Mouse (Mus musculus) heart, embryonic 11.5 days (tissue): Measurements from ENCODE around the gene Gm20390. TPM values are rescaled to one million over a fixed set of nuclear protein-coding genes. Genes with fewer than 3 reads are reported as not detected.

Source experiments
- ATAC-seq: fragments of 200-750 bp; cut with Nextera tagmentation; replicated peaks from 2 replicates; pipeline ENCODE4 v1.8.0; 2017; ENCODE audit warnings: moderate library complexity; ENCODE audit not compliant: insufficient number of reproducible peaks, low FRiP score, low TSS enrichment
- H3K27ac ChIP-seq: fragments of 300-500 bp; sonication (generic); 2 replicates; pipeline ENCODE4 v1.5.1; 2014; ENCODE audit warnings: mild to moderate bottlenecking, low read depth, low read length
- H3K27me3 ChIP-seq: fragments of 300-500 bp; sonication (generic); 2 replicates; pipeline ENCODE4 v1.6.1; 2014; ENCODE audit warnings: mild to moderate bottlenecking, low read length, mixed read lengths; ENCODE audit not compliant: control insufficient read depth, insufficient read depth
- H3K36me3 ChIP-seq: fragments of 300-500 bp; sonication (generic); 2 replicates; pipeline ENCODE4 v1.6.1; 2014; ENCODE audit warnings: mild to moderate bottlenecking, low read length, moderate library complexity, mixed read lengths; ENCODE audit not compliant: control insufficient read depth, insufficient read depth
- H3K4me1 ChIP-seq: fragments of 300-500 bp; sonication (generic); 2 replicates; pipeline ENCODE4 v1.6.1; 2014; ENCODE audit warnings: low read length; ENCODE audit not compliant: control insufficient read depth, insufficient read depth
- H3K4me2 ChIP-seq: fragments of 300-500 bp; sonication (generic); 2 replicates; pipeline ENCODE4 v1.6.1; 2014; ENCODE audit warnings: mild to moderate bottlenecking, moderate library complexity
- H3K4me3 ChIP-seq: fragments of 300-500 bp; sonication (generic); 2 replicates; pipeline ENCODE4 v1.5.1; 2014; ENCODE audit warnings: low read depth, low read length
- H3K9ac ChIP-seq: fragments of 300-500 bp; sonication (generic); 2 replicates; pipeline ENCODE4 v1.6.1; 2014; ENCODE audit warnings: mild to moderate bottlenecking, low read depth, low read length, moderate library complexity
- H3K9me3 ChIP-seq: fragments of 300-500 bp; sonication (generic); replicated peaks from 2 replicates; pipeline ENCODE4 v1.6.1; 2016; ENCODE audit warnings: low read length; ENCODE audit not compliant: control insufficient read depth
- WGBS: fragments of 180-500 bp; shearing (Covaris S2); extraction: QIAGEN DNeasy Blood & Tissue Kit; methylation state at CpG from one replicate; pipeline ENCODE4 v1.1.7; 2014; ENCODE audit not compliant: insufficient replicate concordance; 5-methylcytosine and 5-hydroxymethylcytosine counted together
- polyA plus RNA-seq: library from polyadenylated mRNA; unstranded; fragments of >200 nt; fragmentation: Nextera tagmentation; extraction: Ambion mirVana; gene quantifications from 2 replicates; pipeline ENCODE4 v1.2.1, GENCODE M21; 2014

Gm20390 gene
- polyA plus RNA-seq, 1 experiment from 2014 or later = 315 TPM

DNA sequence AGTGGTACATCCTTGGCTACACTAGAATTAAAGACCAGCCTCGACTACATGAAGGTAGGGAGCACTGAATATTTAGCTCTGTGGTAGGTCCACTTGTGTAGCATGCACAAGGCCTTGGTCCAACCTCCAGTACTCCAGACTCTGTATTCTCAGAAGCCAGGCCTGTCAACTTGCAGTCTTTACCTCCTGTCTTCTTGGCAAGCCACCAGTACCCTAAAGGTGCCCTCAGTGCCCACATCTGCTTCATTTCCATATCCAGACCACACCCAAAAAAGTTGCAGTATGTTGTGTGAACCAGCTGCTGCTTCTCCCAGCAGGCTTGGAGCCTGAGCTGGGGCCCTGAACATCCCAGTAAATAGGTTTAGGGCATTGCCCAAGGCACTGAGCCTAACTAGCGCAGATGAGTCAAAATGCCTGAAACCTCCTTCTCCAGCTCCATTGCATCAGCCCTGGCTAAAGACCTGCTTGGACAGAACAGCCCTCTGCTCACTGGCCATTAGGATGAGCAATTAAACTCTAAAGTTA lies 11.0 kb downstream of the Gm20390 start:
- no peak for ATAC-seq
- Histone ChIP-seq H3K4me3 (no peak overlapping the region), H3K4me1 (peaks cover 10% of the 10 kb centered on the region), H3K9ac (no peak overlapping the region), H3K9me3 (no peaks in the 10 kb centered on the region), H3K4me2 (no peak overlapping the region), H3K27ac (no peak overlapping the region), H3K36me3 (peaks cover 22% of the 10 kb centered on the region), H3K27me3 (no peaks in the 10 kb centered on the region)
- 84% methylated on average over 2 of the region's 2 CpGs for WGBS

GRCm38 (mm10) chr11:93956159-93956558 lies 11.9 kb downstream of the Gm20390 start, which contains the start of gene Nme2:
Gene Nme2, minus strand, starts transcription at chr11:93956259.
- peak within 1 kb of the TSS; percentile 87 for H3K27ac ChIP-seq
- no peaks in the 10 kb centered on the region for H3K9me3 ChIP-seq
- H3K36me3 ChIP-seq = peaks cover 22% of the 10 kb centered on the region
- peaks cover 10% of the 10 kb centered on the region for H3K4me1 ChIP-seq
- no peaks in the 10 kb centered on the region for H3K27me3 ChIP-seq
- WGBS = under 1% methylated on average over 6 of the region's 6 CpGs
- peak within 1 kb of the TSS; percentile 81 for H3K9ac ChIP-seq
- 0 out of 2 replicates have a peak, but pooled peaks have one; percentile 0 for ATAC-seq
- peak within 1 kb of the TSS; percentile 59 for H3K4me3 ChIP-seq
- H3K4me2 ChIP-seq = peak within 1 kb of the TSS; percentile 81

DNA sequence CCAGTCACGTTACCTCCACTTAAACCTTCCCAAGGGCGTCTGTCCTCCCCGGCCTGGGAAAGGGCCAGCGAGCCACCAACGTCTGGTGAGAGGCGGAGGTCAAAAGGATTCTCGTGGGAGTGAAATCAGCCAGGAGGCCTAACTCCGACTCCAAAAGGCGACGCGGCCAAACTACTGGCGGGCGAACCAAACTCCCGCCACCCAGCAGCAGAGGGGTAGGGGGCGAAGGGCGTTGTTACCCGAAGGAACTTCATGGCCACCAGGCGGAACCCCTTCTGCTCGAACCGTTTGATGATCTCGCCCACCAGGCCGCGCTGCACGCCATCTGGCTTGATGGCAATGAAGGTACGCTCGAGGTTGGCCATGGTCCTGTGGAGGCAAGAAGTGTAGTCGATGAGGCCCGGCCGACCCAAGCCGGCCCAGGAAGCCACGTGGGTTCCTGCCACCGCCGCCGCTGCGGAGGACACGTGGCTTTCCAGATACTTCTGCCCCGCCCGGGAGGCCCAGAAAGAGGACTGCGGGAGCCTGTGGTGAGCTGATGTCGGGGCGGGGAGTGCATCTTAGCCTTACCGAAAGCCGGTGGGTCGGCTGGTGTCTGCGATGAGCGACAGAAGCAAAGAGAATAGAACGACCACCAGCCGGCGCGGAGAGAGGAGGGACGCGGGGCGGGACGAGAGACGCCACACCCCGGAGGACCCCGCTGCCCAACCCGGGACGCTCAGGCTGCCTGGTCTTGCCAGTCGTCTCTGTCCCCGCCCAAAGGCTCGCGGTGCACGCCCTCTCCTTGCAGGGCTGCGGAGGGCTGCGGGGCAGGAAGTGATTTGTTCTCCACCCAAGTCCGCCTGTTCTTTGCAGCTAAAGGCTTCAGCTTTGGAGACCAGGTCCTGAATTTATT lies 12.6 kb downstream of the Gm20390 start:
- H3K9ac ChIP-seq = peak overlapping the region; percentile 81
- under 1% methylated on average over 66 of the region's 67 CpGs for WGBS
- no peaks in the 10 kb centered on the region for H3K9me3 ChIP-seq
- peak overlapping the region; percentile 87 for H3K27ac ChIP-seq
- ATAC-seq = peak; percentile 96
- peaks cover 10% of the 10 kb centered on the region for H3K4me1 ChIP-seq
- H3K4me3 ChIP-seq = peak overlapping the region; percentile 59
- peak overlapping the region; percentile 81 for H3K4me2 ChIP-seq
- no peaks in the 10 kb centered on the region for H3K27me3 ChIP-seq
- peaks cover 22% of the 10 kb centered on the region for H3K36me3 ChIP-seq

GRCm38 (mm10) chr11:93954738-93955255 lies 13.3 kb downstream of the Gm20390 start:
- Histone ChIP-seq H3K27me3 (no peaks in the 10 kb centered on the region), H3K36me3 (peaks cover 18% of the 10 kb centered on the region), H3K9ac (peak overlapping the region; percentile 81), H3K4me3 (peak overlapping the region; percentile 59), H3K27ac (peak overlapping the region; percentile 87), H3K9me3 (no peaks in the 10 kb centered on the region), H3K4me2 (peak overlapping the region; percentile 81), H3K4me1 (peaks cover 10% of the 10 kb centered on the region)
- WGBS = 32% methylated on average over 13 of the region's 13 CpGs
- no peak for ATAC-seq

DNA sequence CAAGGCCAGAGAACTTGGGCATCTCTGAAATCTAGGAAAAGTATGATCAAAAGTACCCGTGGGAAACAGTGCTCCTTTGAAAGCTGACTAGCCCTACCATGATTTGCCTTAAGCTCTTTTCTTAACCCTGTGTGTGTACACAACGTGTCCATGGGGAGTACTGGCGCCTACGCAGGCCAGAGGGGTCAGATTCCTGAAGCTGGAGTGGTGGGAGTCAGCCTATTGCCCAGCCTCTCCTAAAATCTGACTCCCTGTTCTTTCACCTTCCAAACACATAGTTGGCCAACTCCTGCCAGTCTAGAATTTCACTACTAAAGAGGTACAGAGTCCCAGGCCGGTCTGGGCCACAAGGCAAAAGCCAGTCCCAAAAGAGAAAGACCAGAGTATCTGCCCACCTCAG lies 15.7 kb downstream of the Gm20390 start:
- no peak for ATAC-seq
- H3K27me3 ChIP-seq = no peaks in the 10 kb centered on the region
- no peak overlapping the region for H3K9ac ChIP-seq
- H3K4me3 ChIP-seq = no peak overlapping the region
- H3K9me3 ChIP-seq = no peaks in the 10 kb centered on the region
- peaks cover 10% of the 10 kb centered on the region for H3K4me1 ChIP-seq
- WGBS = 72% methylated on average over 5 of the region's 5 CpGs
- no peak overlapping the region for H3K27ac ChIP-seq
- no peak overlapping the region for H3K4me2 ChIP-seq
- peaks cover 20% of the 10 kb centered on the region for H3K36me3 ChIP-seq

GRCm38 (mm10) chr11:93950045-93950444 lies 18.0 kb downstream of the Gm20390 start:
- no peak for ATAC-seq
- Histone ChIP-seq H3K27ac (no peak overlapping the region), H3K4me1 (peaks cover 6% of the 10 kb centered on the region; the same call in 1 of the 2 replicates), H3K27me3 (no peaks in the 10 kb centered on the region), H3K4me3 (no peak overlapping the region), H3K4me2 (no peak overlapping the region), H3K9ac (no peak overlapping the region), H3K9me3 (no peaks in the 10 kb centered on the region), H3K36me3 (peaks cover 20% of the 10 kb centered on the region)
- 83% methylated on average over 1 of the region's 1 CpGs for WGBS

- no peak overlapping the region for H3K4me3 ChIP-seq
- H3K27ac ChIP-seq = no peak overlapping the region
- no peaks in the 10 kb centered on the region for H3K27me3 ChIP-seq
- H3K9ac ChIP-seq = no peak overlapping the region
- H3K4me2 ChIP-seq = no peak overlapping the region
- no peaks in the 10 kb centered on the region for H3K9me3 ChIP-seq
- peaks cover 20% of the 10 kb centered on the region for H3K36me3 ChIP-seq
- WGBS = 83% methylated on average over 9 of the region's 9 CpGs
- ATAC-seq = no peak
- peaks cover 4% of the 10 kb centered on the region; the same call in 1 of the 2 replicates for H3K4me1 ChIP-seq
These were observed 19.1 kb downstream of the Gm20390 start for GRCm38 (mm10) chr11:93948887-93949567.

DNA sequence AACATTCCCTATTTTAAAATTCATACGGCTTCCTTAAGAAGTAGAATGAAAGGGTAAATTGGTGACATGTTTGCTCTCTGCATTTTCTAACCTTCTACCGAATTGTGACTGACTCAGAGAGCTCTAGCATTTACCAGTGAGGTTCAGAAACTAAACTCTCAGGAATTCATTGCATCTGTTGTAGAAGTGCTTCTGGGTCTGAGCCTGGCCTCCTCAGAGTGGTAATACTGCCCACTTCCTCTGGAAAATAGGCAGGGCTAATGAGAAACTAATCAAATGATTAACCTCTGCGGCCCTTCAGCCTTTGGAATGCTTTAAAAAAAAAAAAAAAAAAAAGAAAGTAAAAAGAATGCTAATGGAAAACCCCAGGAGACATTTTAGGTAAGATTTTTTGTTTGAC lies 23.1 kb downstream of the Gm20390 start:
- WGBS = 83% methylated on average over 3 of the region's 3 CpGs
- no peak overlapping the region for H3K4me3 ChIP-seq
- no peak for ATAC-seq

More for the DNA sequence above, 23.1 kb downstream of the Gm20390 start:
- Histone ChIP-seq H3K9ac (no peak overlapping the region), H3K36me3 (peaks cover 5% of the 10 kb centered on the region), H3K27ac (no peak overlapping the region), H3K4me1 (no peaks in the 10 kb centered on the region), H3K27me3 (no peaks in the 10 kb centered on the region), H3K9me3 (no peaks in the 10 kb centered on the region), H3K4me2 (no peak overlapping the region)
